Mouse (Mus musculus) olfactory bulb, adult 2 months (tissue): ENCODE measurements around the gene Adap1.

Source experiments
- CTCF ChIP-seq: fragments of 200-500 bp; IDR thresholded peaks from 2 replicates; pipeline ENCODE4 v1.5.1; 2012; ENCODE audit warnings: low read depth, mild to moderate bottlenecking, low read length, moderate library complexity; ENCODE audit not compliant: insufficient read depth
- POLR2A ChIP-seq: fragments of 200-500 bp; IDR thresholded peaks from 2 replicates; pipeline ENCODE4 v1.6.1; 2012; ENCODE audit warnings: mild to moderate bottlenecking, low read depth, low read length, moderate library complexity; ENCODE audit not compliant: insufficient read depth

DNA sequence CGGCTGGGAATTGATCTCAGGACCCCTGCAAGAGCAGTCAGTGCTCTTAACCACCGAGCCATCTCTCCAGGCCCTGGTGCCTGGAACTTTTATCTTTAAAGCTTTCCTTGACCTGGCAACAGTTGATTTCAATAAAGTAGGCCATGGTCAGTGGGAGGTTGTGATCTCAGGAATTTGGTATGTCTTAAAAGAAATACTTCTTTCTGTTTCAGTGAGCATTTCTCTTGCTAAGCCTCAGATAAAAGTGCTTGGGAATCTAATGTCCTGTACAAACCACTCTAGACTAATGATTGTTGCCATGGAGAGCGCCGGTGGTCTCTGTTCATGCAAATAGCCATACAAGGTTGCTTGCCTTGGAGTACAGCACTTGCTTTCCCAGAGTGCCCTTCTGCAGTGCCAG is 67.6 kb downstream of the Adap1 start:
- TF ChIP-seq CTCF (no peak), POLR2A (no peak)
